Mouse (Mus musculus) cerebellum, adult 8-10 months (tissue): ENCODE data around the gene Zrsr1.

Experiments used
- DNase-seq: peaks from one replicate; pipeline ENCODE4 v3.0.0; 2022

Zrsr1 gene

GRCm38 (mm10) chr11:22971835-22972709 is at the start of gene Zrsr1:
Gene Zrsr1, plus strand, starts transcription at chr11:22972005.
- DNase-seq: peak; percentile 73

DNA sequence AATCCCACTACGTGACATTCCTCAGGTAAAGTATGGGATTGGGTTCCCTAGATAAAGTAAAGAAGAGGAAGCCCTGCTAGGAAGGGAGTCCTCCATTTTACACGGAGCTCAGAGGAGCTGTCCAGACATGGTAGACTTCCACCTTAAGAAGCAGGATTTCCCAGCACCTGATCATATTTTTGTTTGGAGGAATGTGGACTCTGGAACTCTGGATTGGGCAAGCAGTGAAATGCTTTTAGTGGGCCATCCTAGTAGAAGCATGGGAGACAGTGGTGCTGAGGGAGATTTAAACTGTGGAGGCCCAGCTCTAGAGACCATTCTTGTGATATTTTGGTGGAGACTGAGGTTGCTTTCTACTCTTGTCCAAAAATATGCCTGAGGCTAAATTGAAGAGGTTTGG is 49.3 kb upstream of the Zrsr1 start:
- DNase-seq: no peak

DNA sequence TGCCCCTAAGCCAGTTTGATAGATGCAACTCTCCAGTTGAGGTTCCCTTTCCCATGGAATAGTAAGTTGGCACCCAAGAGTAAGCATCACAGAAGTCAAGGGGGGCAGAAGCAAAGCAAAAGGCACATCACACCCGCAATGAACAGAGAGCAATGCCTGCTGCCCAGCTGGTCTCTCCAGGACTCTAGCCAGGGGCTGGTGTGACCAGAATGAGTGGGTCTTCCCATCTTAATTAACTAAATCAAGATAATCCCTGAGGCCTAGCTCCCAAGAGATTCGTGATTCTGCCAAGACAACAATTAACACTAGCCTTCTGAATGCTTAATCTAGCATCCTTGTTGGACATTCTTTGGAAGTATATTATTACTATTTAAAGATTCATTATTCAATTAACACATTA is 48.2 kb upstream of the Zrsr1 start:
- no peak for DNase-seq

- no peak for DNase-seq
Observed at GRCm38 (mm10) chr11:22928586-22929169, 43.1 kb upstream of the Zrsr1 start.

GRCm38 (mm10) chr11:22930129-22930528 is 41.7 kb upstream of the Zrsr1 start:
- DNase-seq: no peak

DNA sequence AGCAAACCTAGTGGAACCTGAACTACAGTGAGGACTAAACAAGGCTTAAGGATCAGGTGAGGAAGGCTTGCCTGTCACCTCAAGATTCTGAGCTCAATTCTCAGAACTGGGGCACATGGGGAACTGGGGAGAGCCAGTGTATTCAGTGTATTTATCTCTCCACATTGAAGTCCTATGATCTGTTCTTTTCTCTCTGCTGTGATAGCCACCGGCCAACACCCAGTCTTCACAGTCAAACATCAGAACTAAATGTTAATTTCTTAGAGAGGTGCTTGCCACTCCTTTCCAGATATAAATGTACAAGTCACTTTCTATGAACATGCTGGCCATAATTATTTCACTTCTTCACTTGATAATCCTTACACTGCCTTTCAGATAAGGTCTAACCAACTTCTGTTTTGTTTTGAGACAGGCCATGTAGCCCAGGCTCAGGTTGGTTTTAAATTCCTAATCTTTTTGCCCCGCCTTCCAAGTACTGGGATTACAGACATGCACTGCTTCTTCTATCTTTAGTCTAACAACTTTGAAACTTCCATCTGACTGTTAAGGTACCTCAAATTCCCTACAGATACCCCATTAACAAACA is 40.4 kb upstream of the Zrsr1 start:
- DNase-seq: no peak

- DNase-seq: no peak
Observed at GRCm38 (mm10) chr11:22932167-22932566, 39.6 kb upstream of the Zrsr1 start.

- DNase-seq: no peak
Observed at GRCm38 (mm10) chr11:22936446-22937125, 35.2 kb upstream of the Zrsr1 start.

GRCm38 (mm10) chr11:22937716-22938316 is 34.0 kb upstream of the Zrsr1 start:
- no peak for DNase-seq

DNA sequence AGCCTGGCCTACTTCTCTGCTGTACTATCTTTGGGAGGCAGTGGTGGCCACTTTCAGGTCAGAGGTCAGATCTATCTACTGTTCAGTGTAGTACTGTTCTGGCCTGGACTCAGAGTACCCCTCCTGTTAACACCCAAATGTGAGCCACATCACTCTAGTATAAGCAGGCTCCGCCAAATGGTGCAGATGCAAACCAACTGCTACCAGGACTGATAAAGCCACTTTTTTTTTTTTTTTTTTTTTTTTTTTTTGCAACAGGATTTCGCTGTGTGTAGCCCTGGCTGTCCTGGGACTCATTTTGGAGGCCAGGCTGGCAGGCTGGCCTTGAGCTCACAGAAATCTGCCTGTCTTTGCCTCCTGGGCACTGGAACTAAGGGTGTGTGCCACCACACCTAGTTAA is 32.8 kb upstream of the Zrsr1 start:
- DNase-seq: no peak

DNA sequence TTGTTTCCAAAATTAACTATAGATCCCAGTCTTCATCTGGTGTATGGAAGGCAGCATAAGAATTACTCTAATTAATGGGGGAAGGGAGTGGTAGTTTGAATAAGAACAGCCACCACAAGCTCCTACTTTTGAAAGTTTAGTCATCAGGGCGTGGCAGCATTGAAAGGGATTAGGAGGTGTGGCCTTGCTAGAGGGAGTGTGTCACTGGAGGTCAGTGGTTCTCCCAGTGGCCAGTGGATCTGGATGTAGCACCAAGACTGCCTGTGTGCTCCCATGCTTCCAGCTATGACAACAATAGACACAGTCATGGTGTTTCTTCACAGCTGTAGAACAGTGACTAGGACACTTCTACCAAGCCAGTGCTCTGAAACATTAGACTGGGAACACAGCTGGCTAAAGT is 22.7 kb upstream of the Zrsr1 start:
- DNase-seq: no peak

GRCm38 (mm10) chr11:22950131-22950530 is 21.7 kb upstream of the Zrsr1 start:
- DNase-seq: no peak

GRCm38 (mm10) chr11:22952668-22953067 is 19.1 kb upstream of the Zrsr1 start:
- DNase-seq: no peak

DNA sequence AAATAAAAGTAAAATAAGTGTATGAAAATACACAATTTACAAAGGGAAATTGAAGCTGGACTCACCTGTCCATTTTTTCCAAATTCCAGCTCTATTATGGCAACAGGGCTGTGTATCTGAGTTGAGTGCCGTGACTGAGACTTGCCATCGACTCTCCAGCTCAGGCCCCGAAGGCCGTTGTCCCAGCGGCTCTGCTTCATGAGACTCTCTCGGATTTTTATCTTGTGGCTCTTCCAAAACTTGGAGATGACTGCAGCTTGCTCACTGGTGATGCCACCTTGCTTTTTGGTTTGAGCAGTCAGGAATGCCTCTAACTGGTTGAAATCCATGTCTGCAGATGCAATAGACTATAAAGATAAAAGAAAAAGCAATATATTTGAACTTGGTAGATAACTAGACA is 15.5 kb upstream of the Zrsr1 start:
- no peak for DNase-seq

- DNase-seq: no peak
Observed at GRCm38 (mm10) chr11:22956830-22957229, 15.0 kb upstream of the Zrsr1 start.

GRCm38 (mm10) chr11:22957791-22958374 is 13.9 kb upstream of the Zrsr1 start:
- no peak for DNase-seq

GRCm38 (mm10) chr11:22962101-22962500 is 9.7 kb upstream of the Zrsr1 start:
- no peak for DNase-seq

GRCm38 (mm10) chr11:22964401-22964800 is 7.4 kb upstream of the Zrsr1 start:
- no peak for DNase-seq

GRCm38 (mm10) chr11:22965503-22965902 is 6.3 kb upstream of the Zrsr1 start:
- DNase-seq: no peak

- DNase-seq: no peak
Observed at GRCm38 (mm10) chr11:22969486-22969885, 2.3 kb upstream of the Zrsr1 start.

- no peak for DNase-seq
Observed at GRCm38 (mm10) chr11:22970546-22970945, 1.3 kb upstream of the Zrsr1 start.

GRCm38 (mm10) chr11:22972746-22973526 is 1.1 kb downstream of the Zrsr1 start:
- peak; percentile 85 for DNase-seq
